Mouse (Mus musculus) liver, adult 2 months (tissue): ENCODE measurements around the gene Gm13289.

Experiments used
- CTCF ChIP-seq: fragments of 200-500 bp; IDR thresholded peaks from 2 replicates; pipeline ENCODE4 v1.5.1; 2011; ENCODE audit warnings: low read depth, low read length, control low read depth
- POLR2A ChIP-seq: fragments of 200-500 bp; IDR thresholded peaks from 2 replicates; pipeline ENCODE4 v1.6.1; 2011; ENCODE audit warnings: low read length, control low read depth; ENCODE audit not compliant: insufficient read depth; ENCODE audit errors: extremely low read depth

GRCm38 (mm10) chr4:88815928-88816327, 39.2 kb downstream of the Gm13289 start, which contains the start of gene Ifna7:
- no peak for TF ChIP-seq CTCF
- no peak for TF ChIP-seq POLR2A
